ENCODE assay signal across 26 mouse cellular contexts in the genomic region with DNA sequence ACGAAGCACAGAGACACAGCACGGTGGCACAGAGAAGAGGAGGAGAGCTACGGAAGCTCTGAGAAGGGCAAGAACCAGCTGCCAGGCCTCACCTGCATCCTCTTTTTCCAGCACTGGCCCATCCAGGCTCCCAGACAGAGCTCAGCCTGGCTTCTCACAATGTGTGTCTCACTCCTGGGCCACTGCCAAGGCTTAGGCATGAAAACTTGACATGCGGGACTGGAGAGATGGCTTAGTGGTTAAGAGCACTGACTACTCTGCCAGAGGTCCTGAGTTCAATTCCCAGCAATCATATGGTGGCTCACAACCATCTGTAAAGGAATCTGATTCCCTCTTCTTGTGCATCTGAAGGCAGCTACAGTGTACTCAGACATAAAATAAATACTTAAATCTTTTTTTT.
"Had no signal": no experiment of that assay in that cellular context is flagged by ENCODE, and none has a peak within 500 bp of the region (broad histone marks: within the 10 kb centered on the region; RNA-seq: fewer than 3 reads in every experiment).

No protein-coding gene starts in this region.

- H3K9ac ChIP-seq: heart, embryonic 12.5 days; hindbrain, embryonic 12.5 days; hindbrain, embryonic 14.5 days; intestine, embryonic 15.5 days; kidney, embryonic 15.5 days; limb, embryonic 13.5 days; limb, embryonic 15.5 days; liver, embryonic 12.5 days; liver, embryonic 14.5 days had no signal

- H3K4me1 ChIP-seq: hindbrain, embryonic 12.5 days; kidney, embryonic 15.5 days; limb, embryonic 15.5 days; liver, embryonic 12.5 days had no signal

- H3K4me3 ChIP-seq: gastrocnemius, adult 2 months; heart, adult 2 months; heart, embryonic 12.5 days; hindbrain, embryonic 10.5 days; hindbrain, embryonic 12.5 days; intestine, embryonic 15.5 days; kidney, embryonic 15.5 days; limb, embryonic 13.5 days; limb, embryonic 15.5 days; liver, embryonic 12.5 days had no signal

- H3K4me2 ChIP-seq: heart, embryonic 12.5 days; hindbrain, embryonic 12.5 days; hindbrain, embryonic 14.5 days; intestine, embryonic 15.5 days; kidney, embryonic 15.5 days; limb, embryonic 13.5 days; limb, embryonic 15.5 days; liver, embryonic 12.5 days had no signal

- ATAC-seq: hindbrain, embryonic 16.5 days; inflammation-experienced regulatory T-cells, adult 6 months; liver, embryonic 12.5 days had no signal

- H3K27me3 ChIP-seq: heart, embryonic 12.5 days; hindbrain, embryonic 12.5 days; kidney, embryonic 15.5 days; limb, embryonic 15.5 days had no signal

- H3K36me3 ChIP-seq: heart, embryonic 12.5 days; hindbrain, embryonic 10.5 days; hindbrain, embryonic 12.5 days; intestine, embryonic 15.5 days; kidney, embryonic 15.5 days; limb, embryonic 13.5 days; limb, embryonic 15.5 days; liver, embryonic 12.5 days had no signal

- H3K9me3 ChIP-seq: heart, embryonic 12.5 days; hindbrain, embryonic 10.5 days; hindbrain, embryonic 12.5 days; intestine, embryonic 15.5 days; kidney, embryonic 15.5 days; limb, embryonic 13.5 days; limb, embryonic 15.5 days; liver, embryonic 12.5 days had no signal

- H3K27ac ChIP-seq: gastrocnemius, adult 2 months; heart, adult 2 months; hindbrain, embryonic 10.5 days; hindbrain, embryonic 12.5 days; hindbrain, embryonic 14.5 days; intestine, embryonic 15.5 days; kidney, embryonic 15.5 days; kidney, postnatal 0 days; limb, embryonic 13.5 days; limb, embryonic 15.5 days; liver, embryonic 12.5 days; liver, embryonic 14.5 days had no signal

- DNase-seq: gastrocnemius, adult 2 months; gastrocnemius, postnatal 14 days; heart, adult 2 months; heart, postnatal 10 days; heart, postnatal 4 days; kidney, adult 11 months; kidney, adult 2 months; kidney, adult 9 months; kidney, postnatal 14 days; kidney, postnatal 36 days; layer of hippocampus, adult 9-11 months; layer of hippocampus, postnatal 36 days; left cerebral cortex, postnatal 4 days had no signal
